Mouse (Mus musculus) ES-E14 (cell line): Measurements from ENCODE around the gene Syt7.

Experiments
- HCFC1 ChIP-seq: IDR thresholded peaks from 2 replicates; pipeline ENCODE4 v1.6.1; 2012; ENCODE audit warnings: low read length, inconsistent platforms, borderline replicate concordance; ENCODE audit not compliant: insufficient read depth
- MAFK ChIP-seq: IDR thresholded peaks from 2 replicates; pipeline ENCODE4 v1.6.1; 2014; ENCODE audit warnings: mild to moderate bottlenecking, low read depth, low read length, inconsistent platforms; ENCODE audit not compliant: insufficient read depth
- ZC3H11A ChIP-seq: IDR thresholded peaks from 2 replicates; pipeline ENCODE4 v1.6.1; 2012; ENCODE audit warnings: low read depth, mild to moderate bottlenecking, inconsistent platforms, low read length, borderline replicate concordance
- ZNF384 ChIP-seq: IDR thresholded peaks from 2 replicates; pipeline ENCODE4 v1.6.1; 2012; ENCODE audit warnings: low read depth, low read length, inconsistent platforms

GRCm38 (mm10) chr19:10396962-10397361 is 8.1 kb downstream of the Syt7 start:
- no peak for TF ChIP-seq ZNF384
- no peak for TF ChIP-seq ZC3H11A
- TF ChIP-seq HCFC1, result no peak
- TF ChIP-seq MAFK, result no peak
